Mouse (Mus musculus) testis, adult 2 months (tissue): Measurements from ENCODE around the gene Exoc4.

ENCODE experiments used
- CTCF ChIP-seq: fragments of 200-500 bp; IDR thresholded peaks from 2 replicates; pipeline ENCODE4 v1.5.1; 2012; ENCODE audit warnings: low read depth, mild to moderate bottlenecking, inconsistent platforms, low read length, moderate library complexity; ENCODE audit not compliant: control insufficient read depth, insufficient read depth, insufficient replicate concordance
- POLR2A ChIP-seq: fragments of 200-500 bp; IDR thresholded peaks from 2 replicates; pipeline ENCODE4 v1.6.1; 2012; ENCODE audit warnings: low read depth, mild to moderate bottlenecking, inconsistent platforms, low read length, moderate library complexity; ENCODE audit not compliant: control insufficient read depth

GRCm38 (mm10) chr6:33770021-33770420, 521.1 kb downstream of the Exoc4 start:
- TF ChIP-seq CTCF (no peak), POLR2A (no peak)
